Comparison of ENCODE assay signal across 8 mouse cellular contexts in genomic region chr1:133245690-133246619, GRCm38 (mm10).
DNase-seq lines count a peak whose midpoint lies in the region; ATAC-seq lines count a peak whose summit lies in the region.

No protein-coding gene starts in this region.

- peak overlapping the region; percentile 20 for H3K4me3 ChIP-seq in intestine, embryonic 14.5 days (ENCODE audit: low read depth, low read length)
- H3K4me3 ChIP-seq in liver, embryonic 12.5 days = peak overlapping the region; percentile 15; the same call in 1 of the 2 replicates
- peak overlapping the region; percentile 12; the same call in 1 of the 2 replicates for H3K4me3 ChIP-seq in neural tube, embryonic 14.5 days (ENCODE audit: low read depth, low read length)

- intact Hi-C loops in heart, postnatal 25 days (cut with DNase I) = no loop called here

- H3K27me3 ChIP-seq in intestine, embryonic 14.5 days (replicated peaks; ENCODE audit: control insufficient read depth, insufficient read depth, low read length) = no peaks in the 10 kb centered on the region
- H3K27me3 ChIP-seq in liver, embryonic 12.5 days (replicated peaks) = peaks cover 10% of the 10 kb centered on the region; the same call in 1 of the 2 replicates
- no peaks in the 10 kb centered on the region for H3K27me3 ChIP-seq in neural tube, embryonic 14.5 days (ENCODE audit: control insufficient read depth, insufficient read depth, low read length)

- DNase-seq in heart, adult 11 months = peak; percentile 95
- DNase-seq in heart, postnatal 25 days (ENCODE audit: low spot score) = no peak
- peak; percentile 78 for DNase-seq in intestine, embryonic 14.5 days (ENCODE audit: low spot score)
- no peak for DNase-seq in spleen, postnatal 4 days (ENCODE audit: low spot score in 2 of 2)
- no peak for DNase-seq in right cerebral cortex, postnatal 36 days (ENCODE audit: low spot score in 2 of 2)

- no peaks in the 10 kb centered on the region for H3K9me3 ChIP-seq in intestine, embryonic 14.5 days (ENCODE audit: control insufficient read depth, low read length)
- no peaks in the 10 kb centered on the region for H3K9me3 ChIP-seq in liver, embryonic 12.5 days (replicated peaks)
- no peaks in the 10 kb centered on the region for H3K9me3 ChIP-seq in neural tube, embryonic 14.5 days (ENCODE audit: control insufficient read depth, low read length)

- 35% methylated on average over 12 of the region's 12 CpGs for WGBS in intestine, embryonic 14.5 days
- 36% methylated on average over 12 of the region's 12 CpGs for WGBS in liver, embryonic 12.5 days (ENCODE audit: insufficient replicate concordance)
- 14% methylated on average over 12 of the region's 12 CpGs for WGBS in neural tube, embryonic 14.5 days

- peak; percentile 58 for ATAC-seq in erythroblast, adult 5-6 weeks (replicated peaks; ENCODE audit: low FRiP score, poor library complexity, severe bottlenecking)
- peak; percentile 40 for ATAC-seq in intestine, embryonic 14.5 days (replicated peaks; ENCODE audit: low FRiP score, low TSS enrichment, low read depth)
- ATAC-seq in liver, embryonic 12.5 days = 0 out of 2 replicates have a peak, but pooled peaks have one; percentile 24
- peak; percentile 65 for ATAC-seq in neural tube, embryonic 14.5 days (ENCODE audit: low read depth)

- H3K9ac ChIP-seq in intestine, embryonic 14.5 days (ENCODE audit: low read length) = 0 out of 2 replicates have a peak overlapping the region, but pooled peaks have one; percentile 5
- H3K9ac ChIP-seq in liver, embryonic 12.5 days = no peak overlapping the region
- H3K9ac ChIP-seq in neural tube, embryonic 14.5 days (replicated peaks; ENCODE audit: low read depth, low read length) = peak overlapping the region; percentile 39; the same call in 1 of the 2 replicates

- H3K4me1 ChIP-seq in intestine, embryonic 14.5 days (replicated peaks; ENCODE audit: control insufficient read depth, insufficient read depth, low read length) = peaks cover 27% of the 10 kb centered on the region
- H3K4me1 ChIP-seq in liver, embryonic 12.5 days = peaks cover 48% of the 10 kb centered on the region
- H3K4me1 ChIP-seq in neural tube, embryonic 14.5 days (ENCODE audit: control insufficient read depth, insufficient read depth, low read length) = peaks cover 21% of the 10 kb centered on the region

- peak overlapping the region; percentile 43; the same call in 1 of the 2 replicates for H3K27ac ChIP-seq in intestine, embryonic 14.5 days (ENCODE audit: low read depth)
- H3K27ac ChIP-seq in liver, embryonic 12.5 days = peak overlapping the region; percentile 69; the same call in 1 of the 2 replicates
- H3K27ac ChIP-seq in neural tube, embryonic 14.5 days (ENCODE audit: low read depth, low read length) = peak overlapping the region; percentile 73

- H3K4me2 ChIP-seq in intestine, embryonic 14.5 days (ENCODE audit: low read length) = peak overlapping the region; percentile 42
- peak overlapping the region; percentile 59 for H3K4me2 ChIP-seq in liver, embryonic 12.5 days
- peak overlapping the region; percentile 35 for H3K4me2 ChIP-seq in neural tube, embryonic 14.5 days (ENCODE audit: low read depth, low read length)

- H3K36me3 ChIP-seq in intestine, embryonic 14.5 days (ENCODE audit: control insufficient read depth, insufficient read depth, low read length) = no peaks in the 10 kb centered on the region
- no peaks in the 10 kb centered on the region for H3K36me3 ChIP-seq in liver, embryonic 12.5 days
- no peaks in the 10 kb centered on the region for H3K36me3 ChIP-seq in neural tube, embryonic 14.5 days (ENCODE audit: control insufficient read depth, insufficient read depth, low read length)

Comparison
In these comparisons a context has a peak if more than half of its experiments do, and no peak if none do; other contexts are left out.
1. DNase-seq: peak in heart, adult 11 months (single experiment) and intestine, embryonic 14.5 days (single experiment); none in heart, postnatal 25 days (single experiment), spleen, postnatal 4 days (0 of 2) and right cerebral cortex, postnatal 36 days (0 of 2).
2. Peak in every context shown above with its lines, with median percentiles within 50 percentile points of each other: ATAC-seq, H3K27ac ChIP-seq, H3K4me2 ChIP-seq and H3K4me3 ChIP-seq.